Mouse (Mus musculus): Measurements from ENCODE around the gene Metrn.

Metrn gene

GRCm38 (mm10) chr17:25831451-25832281, 34.7 kb upstream of the Metrn start:
- in situ Hi-C loops (cut with MboI; ENCODE audit: low sequenced_read_pairs), result no loop called here

GRCm38 (mm10) chr17:25830806-25831431, 34.0 kb upstream of the Metrn start:
- in situ Hi-C loops (cut with MboI; ENCODE audit: low sequenced_read_pairs), result no loop called here

DNA sequence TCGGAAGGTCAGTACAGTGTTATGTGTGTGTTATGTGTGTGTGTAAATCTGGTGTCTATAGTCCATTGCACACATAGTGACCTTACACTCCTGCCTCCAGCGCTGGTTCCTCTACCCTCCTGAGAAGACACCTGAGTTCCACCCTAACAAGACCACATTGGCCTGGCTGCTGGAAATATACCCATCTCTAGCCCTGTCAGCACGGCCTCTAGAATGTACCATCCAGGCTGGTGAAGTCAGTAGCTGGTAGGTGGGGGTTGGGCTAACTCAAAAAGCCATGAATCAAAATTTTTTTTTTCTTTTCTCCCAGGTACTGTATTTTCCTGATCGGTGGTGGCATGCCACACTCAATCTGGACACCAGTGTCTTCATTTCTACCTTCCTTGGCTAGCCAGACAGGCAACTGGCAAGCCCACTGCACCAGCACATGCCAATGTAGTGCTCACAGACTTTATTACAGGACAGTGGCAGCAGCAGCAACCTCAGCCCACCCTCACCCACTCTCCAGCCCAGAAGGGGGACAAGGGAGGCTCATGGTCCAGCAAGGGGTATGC, 33.3 kb upstream of the Metrn start:
- in situ Hi-C loops (cut with MboI; ENCODE audit: low sequenced_read_pairs), result no loop called here

DNA sequence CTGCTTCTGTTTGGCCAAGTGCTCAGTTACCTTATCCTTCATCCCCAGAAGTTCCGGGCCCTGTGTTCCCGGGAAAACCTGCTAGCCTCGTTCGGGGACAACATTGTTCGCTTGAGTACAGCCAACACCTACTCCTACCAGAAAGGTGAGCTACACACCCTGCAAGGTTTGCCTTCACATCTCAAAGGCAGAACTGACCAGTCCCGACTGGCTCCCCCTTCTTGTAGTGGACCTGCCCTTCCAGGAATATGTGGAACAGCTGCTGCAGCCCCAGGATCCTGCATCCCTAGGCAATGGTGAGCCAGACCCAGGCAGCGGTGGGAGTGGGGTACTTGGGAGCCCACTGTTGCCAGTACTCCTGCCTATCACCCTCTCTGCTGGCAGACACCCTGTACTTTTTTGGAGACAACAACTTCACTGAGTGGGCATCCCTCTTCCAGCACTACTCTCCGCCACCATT, 32.7 kb upstream of the Metrn start:
- in situ Hi-C loops (cut with MboI; ENCODE audit: low sequenced_read_pairs), result no loop called here

- in situ Hi-C loops (cut with MboI; ENCODE audit: low sequenced_read_pairs), result no loop called here
Measured at GRCm38 (mm10) chr17:25828712-25829557, 32.0 kb upstream of the Metrn start, which contains the start of gene Jmjd8. Jmjd8 (plus strand) TSS chr17:25828867.

- in situ Hi-C loops (cut with MboI; ENCODE audit: low sequenced_read_pairs), result no loop called here
Measured at GRCm38 (mm10) chr17:25828223-25828594, 31.3 kb upstream of the Metrn start.

DNA sequence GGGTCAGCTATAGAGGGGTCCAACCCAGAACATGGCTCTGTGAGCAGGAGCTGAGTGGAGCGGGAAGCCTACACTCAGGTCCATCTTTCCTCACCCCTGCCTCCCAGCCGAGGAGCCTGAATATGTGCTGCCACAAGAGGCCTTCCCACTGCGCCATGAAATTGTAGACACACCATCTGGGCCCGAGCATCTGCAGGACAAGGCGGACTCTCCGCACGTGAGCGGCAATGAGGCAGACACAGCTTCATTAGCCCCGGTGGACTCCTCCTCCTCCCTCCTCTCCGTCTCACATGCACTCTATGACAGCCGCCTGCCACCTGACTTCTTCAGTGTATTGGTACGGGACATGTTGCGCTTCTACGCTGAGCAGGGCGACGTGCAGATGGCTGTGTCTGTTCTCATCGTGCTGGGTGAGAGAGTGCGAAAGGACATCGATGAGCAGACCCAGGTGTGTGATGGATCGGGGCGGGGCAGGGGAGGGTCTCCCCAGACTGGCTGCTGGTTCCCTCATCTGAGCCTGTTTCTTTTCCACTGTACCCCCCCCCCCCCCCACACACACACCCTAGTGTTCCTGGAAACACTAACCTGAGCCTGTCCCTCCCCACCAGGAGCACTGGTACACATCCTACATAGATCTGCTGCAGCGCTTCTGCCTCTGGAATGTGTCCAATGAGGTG, 30.7 kb upstream of the Metrn start:
- in situ Hi-C loops (cut with MboI; ENCODE audit: low sequenced_read_pairs), result no loop called here

DNA sequence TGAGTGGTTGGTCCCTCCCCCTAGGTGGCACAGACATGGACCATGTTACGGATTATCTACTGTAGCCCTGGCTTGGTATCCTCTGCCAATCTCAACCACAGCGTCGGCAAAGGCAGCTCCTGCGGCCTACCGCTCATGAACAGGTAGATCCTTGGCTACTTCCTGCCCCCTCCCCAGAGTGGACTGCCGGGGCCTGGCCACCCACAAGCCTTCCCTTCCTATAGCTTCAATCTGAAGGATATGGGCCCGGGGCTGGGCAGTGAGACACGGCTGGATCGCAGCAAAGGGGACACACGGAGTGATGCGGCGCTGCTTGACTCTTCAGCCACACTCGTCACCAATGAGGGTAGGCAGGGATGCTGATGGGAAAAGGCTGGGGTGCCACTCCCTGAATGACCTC, 30.1 kb upstream of the Metrn start:
- in situ Hi-C loops (cut with MboI; ENCODE audit: low sequenced_read_pairs), result no loop called here

DNA sequence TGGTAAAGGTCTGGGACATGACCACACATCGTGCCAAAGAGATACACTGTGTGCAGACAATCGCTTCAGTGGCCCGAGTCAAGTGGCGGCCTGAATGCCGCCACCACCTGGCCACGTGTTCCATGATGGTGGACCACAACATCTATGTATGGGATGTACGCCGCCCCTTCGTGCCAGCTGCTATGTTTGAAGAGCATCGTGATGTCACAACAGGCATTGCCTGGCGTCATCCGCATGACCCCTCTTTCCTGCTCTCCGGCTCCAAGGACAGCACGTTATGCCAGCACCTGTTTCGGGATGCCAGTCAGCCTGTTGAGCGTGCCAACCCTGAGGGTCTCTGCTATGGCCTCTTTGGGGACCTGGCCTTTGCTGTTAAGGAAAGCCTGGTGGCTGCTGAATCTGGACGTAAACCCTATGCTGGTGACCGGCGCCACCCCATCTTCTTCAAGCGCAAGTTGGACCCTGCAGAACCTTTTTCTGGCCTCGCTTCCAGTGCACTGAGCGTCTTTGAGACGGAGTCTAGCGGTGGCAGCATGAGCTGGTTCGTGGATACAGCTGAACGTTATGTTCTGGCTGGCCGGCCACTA, 29.1 kb upstream of the Metrn start:
- in situ Hi-C loops (cut with MboI; ENCODE audit: low sequenced_read_pairs), result no loop called here

GRCm38 (mm10) chr17:25825311-25825710, 28.4 kb upstream of the Metrn start:
- in situ Hi-C loops (cut with MboI; ENCODE audit: low sequenced_read_pairs), result no loop called here

- in situ Hi-C loops (cut with MboI; ENCODE audit: low sequenced_read_pairs), result no loop called here
Measured at GRCm38 (mm10) chr17:25824362-25825142, 27.6 kb upstream of the Metrn start.

- in situ Hi-C loops (cut with MboI; ENCODE audit: low sequenced_read_pairs), result no loop called here
Measured at GRCm38 (mm10) chr17:25823452-25823851, 26.5 kb upstream of the Metrn start, which contains the start of gene Wdr24. Wdr24 (plus strand) TSS chr17:25823627.

GRCm38 (mm10) chr17:25818851-25819780, 22.2 kb upstream of the Metrn start:
- in situ Hi-C loops (cut with MboI; ENCODE audit: low sequenced_read_pairs), result no loop called here

GRCm38 (mm10) chr17:25817662-25818061, 20.7 kb upstream of the Metrn start:
- in situ Hi-C loops (cut with MboI; ENCODE audit: low sequenced_read_pairs), result no loop called here

GRCm38 (mm10) chr17:25813471-25813870, 16.5 kb upstream of the Metrn start:
- in situ Hi-C loops (cut with MboI; ENCODE audit: low sequenced_read_pairs), result no loop called here

GRCm38 (mm10) chr17:25810890-25811289, 14.0 kb upstream of the Metrn start:
- in situ Hi-C loops (cut with MboI; ENCODE audit: low sequenced_read_pairs), result no loop called here

DNA sequence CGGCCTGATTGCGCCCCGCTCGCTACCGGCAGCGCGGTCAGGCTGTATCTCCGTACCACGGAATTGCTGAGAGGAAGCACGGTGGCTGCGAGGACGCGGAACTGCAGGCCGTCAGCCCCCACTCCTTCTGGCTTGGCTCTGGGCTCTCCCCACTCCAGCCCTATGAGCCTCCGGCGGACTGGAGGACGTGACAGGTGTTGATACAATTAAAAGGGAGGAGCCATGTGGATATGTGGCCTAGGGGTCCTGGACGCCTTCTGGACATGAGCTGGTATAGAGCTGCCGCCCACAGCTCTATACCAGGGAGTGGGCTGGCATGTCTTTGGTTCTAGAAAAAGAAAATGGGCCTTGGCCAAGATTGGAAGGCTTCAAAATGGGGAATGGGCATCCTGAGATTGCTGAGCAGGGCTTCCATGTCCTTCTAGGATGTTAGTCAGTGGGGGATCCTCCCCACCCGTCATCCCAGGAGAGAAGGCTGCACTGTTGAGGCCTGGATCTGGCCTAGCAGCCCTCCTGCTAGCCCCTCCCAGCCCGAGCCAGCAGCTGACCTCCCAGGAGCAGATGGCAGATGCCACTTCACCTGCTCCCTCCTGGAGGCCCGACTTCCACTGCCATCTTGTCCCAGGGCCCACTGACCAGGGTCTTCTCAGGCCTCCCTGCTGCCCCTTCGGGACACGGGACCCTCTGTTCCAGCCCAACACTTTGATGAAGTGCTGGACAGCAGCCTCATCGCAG, 12.8 kb upstream of the Metrn start:
- in situ Hi-C loops (cut with MboI; ENCODE audit: low sequenced_read_pairs), result no loop called here

Measured in CH12F3 (cell line).